In the genomic region with DNA sequence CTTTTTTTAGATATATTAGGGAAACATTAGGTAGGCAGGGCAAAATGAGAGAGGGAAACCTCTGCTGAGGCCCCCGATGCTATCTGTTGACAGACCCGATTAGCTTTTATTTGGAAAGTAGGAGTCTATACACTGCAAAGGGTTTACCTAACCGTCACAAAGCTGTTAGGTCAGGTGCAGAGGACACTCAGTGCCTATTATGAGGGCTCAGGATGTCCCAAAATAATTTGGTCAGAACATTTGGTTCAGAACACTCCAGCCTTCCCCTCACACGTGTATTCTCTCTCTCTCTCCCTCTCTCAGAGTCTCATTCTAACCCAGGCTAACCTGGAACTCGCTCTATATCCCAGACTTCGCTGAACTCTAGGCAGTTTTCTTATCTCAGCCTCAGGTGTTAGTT, we compare ENCODE assay signal across 23 mouse cellular contexts. TPM values are rescaled to one million over a fixed set of nuclear protein-coding genes. Genes with fewer than 3 reads are reported as not detected.
DNase-seq lines count a peak whose midpoint lies in the region; ATAC-seq and TF ChIP-seq lines count a peak whose summit lies in the region.
"Had no signal": no experiment of that assay in that cellular context is flagged by ENCODE, and none has a peak within 500 bp of the region (broad histone marks: within the 10 kb centered on the region; RNA-seq: fewer than 3 reads in every experiment).

No protein-coding gene starts in this region.

- no peak overlapping the region for H3K9ac ChIP-seq in liver, postnatal 0 days (replicated peaks)
- H3K9ac ChIP-seq in liver, embryonic 11.5 days (ENCODE audit: low read depth, low read length) = no peak overlapping the region
- H3K9ac ChIP-seq in midbrain, postnatal 0 days (replicated peaks; ENCODE audit: low read length, poor library complexity, severe bottlenecking) = no peak overlapping the region

- H3K27ac ChIP-seq in heart, embryonic 10.5 days = no peak overlapping the region
- H3K27ac ChIP-seq in liver, postnatal 0 days (ENCODE audit: low read depth) = no peak overlapping the region
- H3K27ac ChIP-seq in liver, embryonic 11.5 days (ENCODE audit: low read depth, low read length) = no peak overlapping the region
- H3K27ac ChIP-seq in midbrain, embryonic 10.5 days (replicated peaks) = no peak overlapping the region
- no peak overlapping the region for H3K27ac ChIP-seq in midbrain, postnatal 0 days (ENCODE audit: low read depth, low read length)
- H3K27ac ChIP-seq in thymus, adult 2 months (ENCODE audit: control insufficient read depth, insufficient read depth, low read length) = no peak overlapping the region

- peak; percentile 73 for ATAC-seq in liver, postnatal 0 days
- no peak for ATAC-seq in liver, embryonic 11.5 days (replicated peaks; ENCODE audit: low FRiP score)
- no peak for ATAC-seq in midbrain, postnatal 0 days (ENCODE audit: low FRiP score)
- ATAC-seq: activated CD4-positive, CD25-positive, alpha-beta regulatory T cell, adult 4 months; CD4-positive, CD25-positive, alpha-beta regulatory T cell, adult 4 months; Patski had no signal

- no peak overlapping the region for H3K4me2 ChIP-seq in liver, postnatal 0 days (ENCODE audit: low read depth, low read length)
- no peak overlapping the region for H3K4me2 ChIP-seq in liver, embryonic 11.5 days
- no peak overlapping the region for H3K4me2 ChIP-seq in midbrain, postnatal 0 days (ENCODE audit: low read depth, low read length, poor library complexity, severe bottlenecking)

- no peaks in the 10 kb centered on the region for H3K9me3 ChIP-seq in heart, embryonic 10.5 days
- no peaks in the 10 kb centered on the region for H3K9me3 ChIP-seq in liver, postnatal 0 days (ENCODE audit: low read length)
- no peaks in the 10 kb centered on the region for H3K9me3 ChIP-seq in liver, embryonic 11.5 days (ENCODE audit: control insufficient read depth, low read length)
- no peaks in the 10 kb centered on the region for H3K9me3 ChIP-seq in midbrain, embryonic 10.5 days (replicated peaks)
- no peaks in the 10 kb centered on the region for H3K9me3 ChIP-seq in midbrain, postnatal 0 days (ENCODE audit: low read length)
- H3K9me3 ChIP-seq: G1E had no signal

- H3K36me3 ChIP-seq in heart, embryonic 10.5 days = no peaks in the 10 kb centered on the region
- H3K36me3 ChIP-seq in liver, postnatal 0 days (replicated peaks; ENCODE audit: insufficient read depth, low read length) = no peaks in the 10 kb centered on the region
- H3K36me3 ChIP-seq in liver, embryonic 11.5 days (ENCODE audit: control insufficient read depth, insufficient read depth, low read length) = no peaks in the 10 kb centered on the region
- H3K36me3 ChIP-seq in midbrain, embryonic 10.5 days = no peaks in the 10 kb centered on the region
- no peaks in the 10 kb centered on the region for H3K36me3 ChIP-seq in midbrain, postnatal 0 days (ENCODE audit: insufficient read depth, low read length)
- H3K36me3 ChIP-seq in thymus, adult 2 months (ENCODE audit: control insufficient read depth, insufficient read depth, low read length) = no peaks in the 10 kb centered on the region
- H3K36me3 ChIP-seq: G1E had no signal

- peak; percentile 85 for TF ChIP-seq EP300 in liver, postnatal 0 days (IDR thresholded peaks at IDR 0.05; ENCODE audit: low read depth)

- no peak for TF ChIP-seq CTCF in liver, postnatal 0 days (IDR thresholded peaks at IDR 0.05; ENCODE audit: low read depth)
- no peak for TF ChIP-seq CTCF in midbrain, postnatal 0 days (IDR thresholded peaks at IDR 0.05)
- TF ChIP-seq CTCF in thymus, adult 2 months (IDR thresholded peaks at IDR 0.05; ENCODE audit: borderline replicate concordance, control insufficient read depth, extremely low read depth, insufficient read depth, low read length, poor library complexity) = no peak

- 74% methylated on average over 6 of the region's 6 CpGs for WGBS in heart, embryonic 10.5 days
- 59% methylated on average over 6 of the region's 6 CpGs for WGBS in liver, postnatal 0 days (ENCODE audit: insufficient replicate concordance)
- WGBS in liver, embryonic 11.5 days = 62% methylated on average over 6 of the region's 6 CpGs
- WGBS in midbrain, embryonic 10.5 days = 83% methylated on average over 6 of the region's 6 CpGs
- 80% methylated on average over 6 of the region's 6 CpGs for WGBS in midbrain, postnatal 0 days
- WGBS in thymus, adult 2 months = 93% methylated on average over 6 of the region's 6 CpGs

- TF ChIP-seq POLR2A in thymus, adult 2 months (IDR thresholded peaks at IDR 0.05; ENCODE audit: control insufficient read depth, extremely low read depth, insufficient read depth, low read length, poor library complexity) = no peak

- intact Hi-C loops in heart, postnatal 25 days (cut with DNase I) = no loop called here

- DNase-seq in heart, embryonic 10.5 days (ENCODE audit: low spot score) = peak; percentile 16
- no peak for DNase-seq in heart, postnatal 25 days (ENCODE audit: low spot score)
- DNase-seq in liver, postnatal 0 days = no peak
- DNase-seq in liver, embryonic 11.5 days (ENCODE audit: low spot score) = no peak
- DNase-seq in midbrain, embryonic 10.5 days (ENCODE audit: low spot score) = peak; percentile 8
- DNase-seq in midbrain, postnatal 0 days (ENCODE audit: low spot score) = no peak
- peak; percentile 0 for DNase-seq in thymus, postnatal 14 days
- DNase-seq in thymus, adult 2 months = no peak
- DNase-seq: adrenal gland, adult 2 months; adrenal gland, adult 8-10 months; adrenal gland, postnatal 10 days; adrenal gland, postnatal 14 days; adrenal gland, postnatal 25 days; adrenal gland, postnatal 36 days; B cell, adult 2 months; cerebellum, adult 11 months; cerebellum, adult 11-12 months had no signal

- H3K27me3 ChIP-seq in heart, embryonic 10.5 days (ENCODE audit: insufficient read depth, poor library complexity, severe bottlenecking) = no peaks in the 10 kb centered on the region
- no peaks in the 10 kb centered on the region for H3K27me3 ChIP-seq in liver, postnatal 0 days (ENCODE audit: insufficient read depth, low read length)
- no peaks in the 10 kb centered on the region for H3K27me3 ChIP-seq in liver, embryonic 11.5 days (replicated peaks; ENCODE audit: control insufficient read depth, insufficient read depth, low read length)
- H3K27me3 ChIP-seq in midbrain, embryonic 10.5 days (ENCODE audit: low read depth, poor library complexity, severe bottlenecking) = no peaks in the 10 kb centered on the region
- H3K27me3 ChIP-seq in midbrain, postnatal 0 days (ENCODE audit: insufficient read depth, low read length) = no peaks in the 10 kb centered on the region
- H3K27me3 ChIP-seq in thymus, adult 2 months (ENCODE audit: control insufficient read depth, insufficient read depth, low read length) = no peaks in the 10 kb centered on the region
- H3K27me3 ChIP-seq: CH12.LX, Patski had no signal

- H3K4me1 ChIP-seq in heart, embryonic 10.5 days = peaks cover 19% of the 10 kb centered on the region
- H3K4me1 ChIP-seq in liver, postnatal 0 days (ENCODE audit: insufficient read depth) = peaks cover 15% of the 10 kb centered on the region
- peaks cover 7% of the 10 kb centered on the region for H3K4me1 ChIP-seq in liver, embryonic 11.5 days (replicated peaks; ENCODE audit: control insufficient read depth, insufficient read depth, low read length)
- peaks cover 23% of the 10 kb centered on the region for H3K4me1 ChIP-seq in midbrain, embryonic 10.5 days
- H3K4me1 ChIP-seq in midbrain, postnatal 0 days (ENCODE audit: insufficient read depth, low read length) = peaks cover under 1% of the 10 kb centered on the region; the same call in 1 of the 2 replicates
- peaks cover 27% of the 10 kb centered on the region for H3K4me1 ChIP-seq in thymus, adult 2 months (replicated peaks; ENCODE audit: control insufficient read depth, insufficient read depth, low read length)

- no peak overlapping the region for H3K4me3 ChIP-seq in heart, embryonic 10.5 days
- no peak overlapping the region for H3K4me3 ChIP-seq in liver, postnatal 0 days (ENCODE audit: low read depth, low read length)
- H3K4me3 ChIP-seq in liver, embryonic 11.5 days (ENCODE audit: low read depth, low read length) = no peak overlapping the region
- H3K4me3 ChIP-seq in midbrain, embryonic 10.5 days = no peak overlapping the region
- H3K4me3 ChIP-seq in midbrain, postnatal 0 days (ENCODE audit: low read depth, low read length) = no peak overlapping the region
- H3K4me3 ChIP-seq in thymus, adult 2 months (ENCODE audit: control insufficient read depth, insufficient read depth, low read length) = no peak overlapping the region

RNA-seq across cellular contexts. Expression of gene Pnrc2, which starts 8.4 kb away (rescaled TPM):
- 121 and 150 TPM in 2 replicates for polyA plus RNA-seq in heart, embryonic 10.5 days (2016; fragmentation: Nextera tagmentation; extraction: Ambion mirVana)
- 10 to 100 TPM; 57.7 to 67.0 TPM for total RNA-seq in heart, postnatal 25 days (2021)
- 53.2 and 55.2 TPM in 2 replicates for polyA plus RNA-seq in liver, postnatal 0 days (2015; fragmentation: Nextera tagmentation; extraction: Ambion mirVana)
- 133 and 147 TPM in 2 replicates for polyA plus RNA-seq in liver, embryonic 11.5 days (2014; fragmentation: Nextera tagmentation; extraction: Ambion mirVana)
- 216 and 225 TPM in 2 replicates for polyA plus RNA-seq in midbrain, embryonic 10.5 days (2016; fragmentation: Nextera tagmentation; extraction: Ambion mirVana)
- 52.6 and 64.4 TPM in 2 replicates for total RNA-seq in midbrain, postnatal 0 days (2014; rRNA removed)
- 67.6 and 72.6 TPM in 2 replicates for polyA plus RNA-seq in midbrain, postnatal 0 days (2015; fragmentation: Nextera tagmentation; extraction: Ambion mirVana)
- 26.7 and 28.6 TPM in 2 replicates for polyA plus RNA-seq in thymus, adult 2 months (2012; rRNA removed)

RNA-seq across cellular contexts. Expression of gene Cnr2, which starts 13.2 kb away (rescaled TPM):
- polyA plus RNA-seq in heart, embryonic 10.5 days (2016; fragmentation: Nextera tagmentation; extraction: Ambion mirVana) = 0.60 and 1.4 TPM in 2 replicates
- under 1 TPM; 0.34 to 0.36 TPM for total RNA-seq in heart, postnatal 25 days (2021)
- polyA plus RNA-seq in liver, postnatal 0 days (2015; fragmentation: Nextera tagmentation; extraction: Ambion mirVana) = 2.5 and 2.6 TPM in 2 replicates
- polyA plus RNA-seq in liver, embryonic 11.5 days (2014; fragmentation: Nextera tagmentation; extraction: Ambion mirVana) = 6.3 and 7.1 TPM in 2 replicates
- polyA plus RNA-seq in midbrain, embryonic 10.5 days (2016; fragmentation: Nextera tagmentation; extraction: Ambion mirVana) = 0.46 and 0.60 TPM in 2 replicates
- total RNA-seq in midbrain, postnatal 0 days (2014; rRNA removed) = 0.19 and 0.55 TPM in 2 replicates
- 0.04 and 0.17 TPM in 2 replicates for polyA plus RNA-seq in midbrain, postnatal 0 days (2015; fragmentation: Nextera tagmentation; extraction: Ambion mirVana)
- 9.3 and 9.5 TPM in 2 replicates for polyA plus RNA-seq in thymus, adult 2 months (2012; rRNA removed)
- polyA plus RNA-seq: C2C12 had no signal

RNA-seq across cellular contexts. Expression of gene Srsf10, which starts 26.5 kb away (rescaled TPM):
- 188 and 227 TPM in 2 replicates for polyA plus RNA-seq in heart, embryonic 10.5 days (2016; fragmentation: Nextera tagmentation; extraction: Ambion mirVana)
- total RNA-seq in heart, postnatal 25 days (2021) = 10 to 100 TPM; 41.7 to 47.7 TPM
- polyA plus RNA-seq in liver, postnatal 0 days (2015; fragmentation: Nextera tagmentation; extraction: Ambion mirVana) = 62.1 and 67.6 TPM in 2 replicates
- polyA plus RNA-seq in liver, embryonic 11.5 days (2014; fragmentation: Nextera tagmentation; extraction: Ambion mirVana) = 233 and 249 TPM in 2 replicates
- polyA plus RNA-seq in midbrain, embryonic 10.5 days (2016; fragmentation: Nextera tagmentation; extraction: Ambion mirVana) = 368 and 383 TPM in 2 replicates
- total RNA-seq in midbrain, postnatal 0 days (2014; rRNA removed) = 66.6 and 92.7 TPM in 2 replicates
- 134 and 155 TPM in 2 replicates for polyA plus RNA-seq in midbrain, postnatal 0 days (2015; fragmentation: Nextera tagmentation; extraction: Ambion mirVana)
- 194 and 220 TPM in 2 replicates for polyA plus RNA-seq in thymus, adult 2 months (2012; rRNA removed)

RNA-seq across cellular contexts. Expression of gene Fuca1, which starts 38.5 kb away (rescaled TPM):
- 44.2 and 51.2 TPM in 2 replicates for polyA plus RNA-seq in heart, embryonic 10.5 days (2016; fragmentation: Nextera tagmentation; extraction: Ambion mirVana)
- total RNA-seq in heart, postnatal 25 days (2021) = 10 to 100 TPM; 27.4 to 29.0 TPM
- polyA plus RNA-seq in liver, postnatal 0 days (2015; fragmentation: Nextera tagmentation; extraction: Ambion mirVana) = 45.2 and 50.7 TPM in 2 replicates
- 39.6 and 47.7 TPM in 2 replicates for polyA plus RNA-seq in liver, embryonic 11.5 days (2014; fragmentation: Nextera tagmentation; extraction: Ambion mirVana)
- polyA plus RNA-seq in midbrain, embryonic 10.5 days (2016; fragmentation: Nextera tagmentation; extraction: Ambion mirVana) = 54.0 and 63.7 TPM in 2 replicates
- 37.8 and 38.8 TPM in 2 replicates for total RNA-seq in midbrain, postnatal 0 days (2014; rRNA removed)
- polyA plus RNA-seq in midbrain, postnatal 0 days (2015; fragmentation: Nextera tagmentation; extraction: Ambion mirVana) = 92.7 and 93.7 TPM in 2 replicates
- 37.5 and 43.5 TPM in 2 replicates for polyA plus RNA-seq in thymus, adult 2 months (2012; rRNA removed)

Comparison
In these comparisons a context has a peak if more than half of its experiments do, and no peak if none do; other contexts are left out.
1. DNase-seq: peak in heart, embryonic 10.5 days (single experiment), midbrain, embryonic 10.5 days (single experiment) and thymus, postnatal 14 days (single experiment); none in heart, postnatal 25 days (single experiment), liver, postnatal 0 days (single experiment), liver, embryonic 11.5 days (single experiment), midbrain, postnatal 0 days (single experiment) and thymus, adult 2 months (single experiment).